Mouse (Mus musculus) brain, embryonic 18.5 days (tissue): Measurements from ENCODE around the gene Pdcd11.

Experiments
- DNase-seq: peaks from one replicate; pipeline ENCODE4 v3.0.0-alpha.2; 2012; ENCODE audit warnings: low read depth, low spot score

Gene Pdcd11

DNA sequence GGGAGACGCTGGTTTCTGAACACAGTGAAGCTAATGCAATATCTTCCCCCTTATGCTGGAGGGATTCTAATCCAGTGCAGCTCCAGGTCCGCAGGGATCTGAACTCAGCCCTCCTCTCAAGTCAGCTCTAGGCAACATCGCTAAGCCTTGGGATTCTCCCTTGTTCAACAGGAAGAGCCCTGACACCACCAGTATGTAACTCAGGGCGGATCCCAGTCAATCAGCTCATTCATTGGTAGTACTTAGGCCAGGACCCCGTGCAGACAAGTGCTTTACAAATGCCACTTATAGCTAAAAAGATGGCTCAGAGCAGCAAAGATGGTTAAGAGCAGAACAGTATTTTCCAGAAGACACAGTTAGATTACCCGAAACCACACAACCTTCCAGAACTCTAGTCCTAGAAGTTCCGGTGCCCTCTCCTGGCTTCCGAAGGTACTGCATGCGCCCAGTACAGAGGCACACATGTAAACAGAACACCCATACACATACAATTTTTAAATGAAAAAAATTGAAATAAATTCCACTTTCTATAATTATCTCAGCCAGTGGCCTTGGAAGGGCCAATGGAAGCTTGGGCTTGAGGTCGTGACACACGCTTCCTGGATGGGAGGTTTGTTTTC is 78.3 kb downstream of the Pdcd11 start:
- DNase-seq, result no peak

GRCm38 (mm10) chr19:47174515-47174914 is 83.9 kb downstream of the Pdcd11 start:
- no peak for DNase-seq

DNA sequence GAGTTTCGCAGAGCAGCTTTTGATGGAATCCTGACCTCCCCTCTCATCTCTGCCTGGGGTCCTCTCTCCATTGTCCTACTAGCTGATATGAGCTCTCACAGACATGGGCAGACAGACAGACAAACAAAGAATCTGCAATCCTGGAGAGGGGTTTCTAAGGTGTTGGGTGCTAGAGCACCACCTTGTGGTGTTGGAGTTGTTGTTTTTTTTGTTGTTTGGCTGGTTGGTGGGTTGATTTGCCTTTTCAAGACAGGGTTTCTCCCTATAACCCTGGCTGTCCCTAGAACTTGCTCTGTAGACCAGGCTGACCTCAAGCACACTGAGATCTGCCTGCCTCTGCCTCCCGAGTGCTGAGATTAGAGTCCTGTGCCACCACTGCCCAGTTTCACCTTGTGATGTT is 84.9 kb downstream of the Pdcd11 start:
- DNase-seq, result no peak

DNA sequence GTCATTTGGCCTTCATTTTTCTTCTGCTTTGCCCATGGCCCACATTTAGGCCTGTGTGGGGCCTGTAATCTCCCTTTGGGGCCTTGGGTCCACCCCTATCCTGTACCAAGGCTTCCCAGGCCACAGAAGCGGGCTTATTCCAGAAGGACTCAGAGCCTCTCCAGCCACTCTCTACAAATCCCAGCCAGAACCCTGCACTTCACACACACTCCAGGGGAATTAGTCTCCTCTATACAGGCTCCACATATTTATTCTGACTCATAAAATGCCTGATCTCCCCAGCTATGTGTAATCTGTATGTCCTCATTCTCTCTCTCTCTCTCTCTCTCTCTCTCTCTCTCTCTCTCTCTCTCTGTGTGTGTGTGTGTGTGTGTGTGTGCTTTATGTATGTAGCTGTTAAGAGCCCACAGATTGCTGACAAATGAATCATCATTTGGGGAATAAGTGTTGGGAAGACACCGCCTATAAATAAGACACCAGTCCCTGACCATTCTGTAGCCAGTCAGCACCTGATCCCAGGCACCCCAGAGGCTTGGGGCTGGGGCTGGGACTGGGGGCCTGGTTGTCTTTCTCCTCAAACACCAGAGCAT is 86.4 kb downstream of the Pdcd11 start:
- DNase-seq, result no peak

DNA sequence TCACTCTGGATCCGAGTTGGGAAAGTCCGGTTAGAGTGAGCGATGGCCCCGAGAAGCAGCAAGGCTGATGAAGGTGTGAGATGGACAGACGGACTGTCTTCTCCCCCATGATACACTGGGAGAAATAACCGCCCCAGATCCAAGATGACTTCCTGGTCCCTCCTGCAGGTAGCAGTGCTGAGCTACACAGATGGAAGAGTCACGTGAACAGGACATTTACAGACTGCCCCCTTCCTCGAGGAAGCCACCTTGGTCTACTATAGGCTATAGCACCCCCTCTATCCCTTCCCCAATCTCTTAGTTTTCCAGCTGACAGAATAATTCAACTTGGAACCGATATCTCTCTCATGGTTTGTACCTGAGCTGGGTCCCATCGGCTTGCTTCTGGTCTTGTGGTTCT is 87.4 kb downstream of the Pdcd11 start:
- DNase-seq, result no peak

- DNase-seq, result no peak
Measured at GRCm38 (mm10) chr19:47178431-47179271, 88.1 kb downstream of the Pdcd11 start, which contains the start of gene Neurl1a. Gene Neurl1a (plus strand): TSS chr19:47178820.

- DNase-seq, result no peak
Measured at GRCm38 (mm10) chr19:47179272-47179809, 88.8 kb downstream of the Pdcd11 start.

GRCm38 (mm10) chr19:47180011-47180410 is 89.4 kb downstream of the Pdcd11 start:
- DNase-seq, result no peak
